Mouse (Mus musculus) splenic B cell, adult 2 months (primary cell): ENCODE results near the gene Gpr31b.
"Not testable (repeated sequence)": the region's sequence is repeated elsewhere in the genome, so short reads cannot be mapped to it uniquely, and the experiment has no call there.

Experiments
- DNase-seq: peaks from one replicate; pipeline ENCODE4 v3.0.0-alpha.2; 2011; ENCODE audit warnings: low read depth, low spot score
- H3K27me3 ChIP-seq: 2 replicates; pipeline ENCODE4 v1.6.1; 2012; ENCODE audit warnings: mild to moderate bottlenecking, low read length, moderate library complexity, mixed read lengths; ENCODE audit not compliant: control insufficient read depth, poor library complexity, insufficient read depth, severe bottlenecking
- H3K36me3 ChIP-seq: 2 replicates; pipeline ENCODE4 v1.6.1; 2012; ENCODE audit warnings: mild to moderate bottlenecking, low read length, moderate library complexity, mixed read lengths; ENCODE audit not compliant: control insufficient read depth, poor library complexity, insufficient read depth, severe bottlenecking

The Gpr31b gene

GRCm38 (mm10) chr17:13052124-13052813 lies at the start of gene Gpr31b:
TSS of gene Gpr31b (minus strand) at chr17:13052296.
- H3K27me3 ChIP-seq, H3K36me3 ChIP-seq, DNase-seq: not testable (repeated sequence)

- H3K27me3 ChIP-seq, DNase-seq, H3K36me3 ChIP-seq: not testable (repeated sequence)
These were observed 40.9 kb upstream of the Gpr31b start for GRCm38 (mm10) chr17:13092960-13093359.

DNA sequence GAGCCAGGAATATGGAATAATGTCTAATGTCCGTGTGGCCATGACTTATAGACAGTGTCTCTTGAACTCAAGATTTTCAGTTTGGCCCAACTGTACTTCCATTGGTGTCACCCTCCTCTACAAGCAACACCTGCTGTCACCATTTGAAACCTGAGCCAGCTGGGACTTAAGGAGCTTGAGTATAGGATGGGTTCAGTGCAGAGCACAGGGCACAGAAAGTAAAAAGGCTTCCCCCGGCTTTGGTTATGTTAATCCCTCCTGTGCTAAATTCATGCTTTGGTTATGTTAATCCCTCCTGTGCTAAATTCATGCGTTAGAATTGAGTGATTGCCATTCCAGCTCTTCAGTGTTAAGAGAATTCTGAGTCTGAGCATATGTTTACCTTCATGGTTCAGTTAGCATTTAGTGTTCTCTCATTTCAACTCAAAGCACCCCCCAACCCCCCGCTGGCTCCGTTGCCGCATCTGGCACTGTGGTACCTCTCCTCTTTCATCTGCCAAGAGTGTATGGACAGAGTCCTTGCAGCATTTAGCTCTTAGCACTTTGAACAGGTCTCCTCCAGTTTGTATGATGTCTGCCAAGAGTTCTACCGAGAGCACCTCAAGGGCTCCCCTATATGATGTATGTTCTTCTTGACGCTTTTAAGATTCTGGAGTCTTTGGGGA lies 40.1 kb upstream of the Gpr31b start:
- H3K27me3 ChIP-seq, DNase-seq, H3K36me3 ChIP-seq: not testable (repeated sequence)

DNA sequence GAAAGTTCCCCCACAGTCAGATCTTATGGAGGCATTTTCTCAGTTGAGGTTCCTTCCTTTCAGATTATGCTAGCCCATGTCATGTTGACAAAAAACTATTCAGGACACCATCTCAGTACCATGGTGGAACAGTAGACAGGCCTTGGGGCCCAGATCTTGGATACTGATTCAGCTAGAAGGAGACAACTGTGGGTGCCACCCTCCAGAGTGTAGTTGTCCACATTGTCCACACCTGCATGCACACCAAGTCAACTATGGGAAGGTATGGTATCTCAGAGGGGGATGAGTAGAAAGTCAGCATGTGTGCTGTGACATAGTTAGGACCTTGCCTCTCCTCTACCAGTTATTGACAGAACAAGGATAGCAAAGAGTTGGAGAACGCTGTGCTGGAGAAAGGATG lies 39.4 kb upstream of the Gpr31b start:
- H3K27me3 ChIP-seq, H3K36me3 ChIP-seq, DNase-seq: not testable (repeated sequence)

GRCm38 (mm10) chr17:13069227-13069626 lies 17.1 kb upstream of the Gpr31b start:
- not testable (repeated sequence) for H3K36me3 ChIP-seq, H3K27me3 ChIP-seq, DNase-seq

DNA sequence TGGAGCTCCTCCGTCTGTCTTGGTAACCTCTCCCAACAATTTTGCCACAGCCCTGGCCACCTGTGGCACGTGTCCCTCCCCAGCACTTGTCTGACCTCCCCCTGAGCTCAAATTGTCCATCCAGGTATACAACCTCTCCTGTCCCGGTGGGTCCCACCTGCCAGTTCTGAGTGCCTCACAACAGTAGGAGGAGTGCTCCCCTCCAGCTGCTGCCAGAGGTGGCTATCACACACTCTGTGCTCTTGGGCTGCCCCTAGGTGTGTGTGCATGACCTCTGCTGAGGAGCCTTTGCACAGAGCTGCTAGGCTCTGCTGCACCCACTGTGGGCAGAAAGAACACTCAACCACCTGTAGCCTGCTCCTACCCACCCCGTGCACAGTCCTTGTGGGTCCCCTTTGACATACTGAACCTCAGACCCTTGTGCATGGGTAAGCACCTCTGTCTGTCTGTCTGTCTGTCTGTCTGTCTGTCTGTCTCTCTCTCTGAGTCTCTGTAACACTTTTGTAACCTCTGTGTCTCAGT lies 15.8 kb upstream of the Gpr31b start:
- not testable (repeated sequence) for H3K36me3 ChIP-seq, H3K27me3 ChIP-seq, DNase-seq

GRCm38 (mm10) chr17:13062882-13063281 lies 10.8 kb upstream of the Gpr31b start:
- not testable (repeated sequence) for H3K27me3 ChIP-seq, H3K36me3 ChIP-seq, DNase-seq

DNA sequence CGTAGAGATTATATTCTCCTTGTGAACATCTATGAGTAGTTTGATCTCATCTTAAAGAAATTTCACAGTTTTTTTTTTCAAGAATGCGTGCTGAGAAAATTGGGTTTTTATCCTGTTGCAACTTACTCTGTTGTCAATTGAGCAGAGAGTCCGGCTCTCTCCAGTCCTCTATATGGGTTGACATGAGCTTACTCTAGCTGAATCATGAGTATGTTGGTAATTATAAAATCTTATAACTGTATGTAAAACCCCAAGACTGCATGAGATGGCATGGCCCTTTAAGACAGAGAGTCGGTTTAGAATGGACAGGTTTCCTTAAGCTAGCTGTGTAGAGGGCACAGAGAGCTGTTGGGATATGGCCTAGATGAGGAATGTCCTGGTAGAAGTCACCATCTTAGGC lies 8.7 kb upstream of the Gpr31b start, which contains the start of gene Tcp10b:
Gene Tcp10b (plus strand): TSS at position 301 of the 400 bp plus-strand sequence.
- DNase-seq, H3K36me3 ChIP-seq, H3K27me3 ChIP-seq: not testable (repeated sequence)

DNA sequence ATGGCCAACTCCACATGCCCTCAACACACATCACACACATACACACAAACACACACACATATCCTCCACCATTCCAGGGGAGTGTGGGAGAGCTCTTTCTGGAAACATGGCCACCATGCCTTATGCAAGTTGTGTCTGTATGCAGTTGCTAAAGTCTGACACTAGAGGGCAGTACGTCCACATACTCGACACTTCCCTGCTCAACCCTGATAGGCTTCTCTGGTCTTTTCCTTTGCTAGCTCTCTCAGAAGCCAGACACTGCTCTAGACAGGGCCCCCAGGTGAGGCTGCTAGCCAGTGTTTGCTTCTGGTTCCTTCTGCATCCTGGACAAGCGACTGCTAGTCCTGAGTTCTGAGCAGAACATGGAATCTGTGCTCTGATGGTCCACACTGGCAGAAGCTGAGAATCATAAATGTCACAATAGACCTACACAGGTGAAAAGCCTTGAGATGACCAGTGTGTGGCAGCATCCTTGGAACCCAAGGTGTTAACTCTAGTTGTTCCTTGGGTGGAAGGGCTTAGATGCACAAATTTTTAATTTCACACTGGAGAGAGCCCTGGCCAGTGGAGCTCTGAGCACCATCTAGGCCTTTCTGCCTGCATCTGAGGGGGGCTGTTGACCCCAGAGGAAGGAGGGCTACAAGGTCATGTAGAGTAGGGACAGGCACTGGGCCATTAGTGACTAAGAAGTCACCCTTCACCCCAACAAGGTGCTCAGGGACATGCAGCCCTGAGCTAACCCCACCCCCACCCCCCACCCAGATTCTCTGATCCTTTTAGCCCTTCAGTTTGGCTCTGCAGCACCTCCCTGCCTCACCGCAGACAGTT lies 8.0 kb downstream of the Gpr31b start:
- DNase-seq, result peak; percentile 71
- not testable (repeated sequence) for H3K36me3 ChIP-seq, H3K27me3 ChIP-seq

GRCm38 (mm10) chr17:13036627-13037192 lies 15.4 kb downstream of the Gpr31b start:
- H3K27me3 ChIP-seq, H3K36me3 ChIP-seq, DNase-seq: not testable (repeated sequence)

DNA sequence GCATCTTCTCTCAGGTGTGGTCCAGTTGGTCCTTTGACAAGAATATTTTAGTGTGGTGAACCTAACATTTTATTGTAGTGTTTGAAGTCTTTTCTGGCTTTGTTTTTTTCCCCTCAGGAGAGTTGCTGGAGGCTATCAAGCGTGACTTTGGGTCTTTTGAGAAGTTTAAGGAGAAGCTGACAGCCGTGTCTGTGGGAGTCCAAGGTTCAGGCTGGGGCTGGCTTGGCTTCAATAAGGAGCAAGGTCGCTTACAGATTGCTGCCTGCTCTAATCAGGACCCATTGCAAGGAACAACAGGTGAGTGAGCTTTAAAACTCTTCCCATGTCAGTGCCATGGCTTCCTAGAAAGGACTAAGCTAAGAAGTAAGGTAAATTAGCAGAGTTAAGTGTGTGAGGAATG lies 38.8 kb downstream of the Gpr31b start:
- H3K36me3 ChIP-seq, result peaks cover 6% of the 10 kb centered on the region
- DNase-seq, result no peak
- H3K27me3 ChIP-seq, result no peaks in the 10 kb centered on the region

- H3K27me3 ChIP-seq, result no peaks in the 10 kb centered on the region
- DNase-seq, result peak; percentile 72
- peaks cover 2% of the 10 kb centered on the region for H3K36me3 ChIP-seq
These were observed 42.2 kb downstream of the Gpr31b start for GRCm38 (mm10) chr17:13009887-13010286.

GRCm38 (mm10) chr17:13008528-13008927 lies 43.6 kb downstream of the Gpr31b start:
- peak; percentile 58 for DNase-seq
- H3K36me3 ChIP-seq, result peaks cover 2% of the 10 kb centered on the region
- no peaks in the 10 kb centered on the region for H3K27me3 ChIP-seq

- Histone ChIP-seq H3K27me3 (no peaks in the 10 kb centered on the region), H3K36me3 (no peaks in the 10 kb centered on the region)
- peak; percentile 96 for DNase-seq
These were observed 44.2 kb downstream of the Gpr31b start for GRCm38 (mm10) chr17:13007730-13008425.
